Mouse (Mus musculus) olfactory bulb, adult 2 months (tissue): ENCODE results near the gene Aldh1l1.

Experiments
- CTCF ChIP-seq: fragments of 200-500 bp; IDR thresholded peaks from 2 replicates; pipeline ENCODE4 v1.5.1; 2012; ENCODE audit warnings: low read depth, mild to moderate bottlenecking, low read length, moderate library complexity; ENCODE audit not compliant: insufficient read depth
- POLR2A ChIP-seq: fragments of 200-500 bp; IDR thresholded peaks from 2 replicates; pipeline ENCODE4 v1.6.1; 2012; ENCODE audit warnings: mild to moderate bottlenecking, low read depth, low read length, moderate library complexity; ENCODE audit not compliant: insufficient read depth

DNA sequence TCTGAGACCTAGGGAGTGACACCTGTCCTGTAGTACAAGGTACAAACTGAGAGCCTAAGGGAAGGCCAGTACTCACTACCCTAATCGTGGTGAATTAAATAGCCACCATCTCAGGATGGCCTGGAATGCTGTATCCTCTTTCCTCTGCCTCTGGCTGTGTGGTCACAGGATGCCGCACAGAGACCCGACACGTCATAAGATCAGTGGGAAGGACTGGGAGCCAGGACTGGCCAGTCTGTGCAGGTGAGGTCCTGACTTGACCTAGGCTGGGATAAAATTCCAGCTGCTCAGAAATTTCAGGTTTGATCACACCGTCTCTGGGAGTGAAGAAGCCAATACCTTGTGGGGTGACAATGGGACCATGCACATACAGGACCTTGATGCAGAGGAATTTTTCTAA is 34.7 kb upstream of the Aldh1l1 start:
- TF ChIP-seq POLR2A: no peak
- no peak for TF ChIP-seq CTCF
